Mouse (Mus musculus) MEL (cell line): ENCODE measurements around the gene Tor1aip2.
A peak's percentile ranks its signal among the peaks of the same experiment; 100 is the strongest.

Experiments
- BHLHE40 ChIP-seq: IDR thresholded peaks from 2 replicates; pipeline ENCODE4 v1.6.1; 2012; ENCODE audit warnings: low read depth, mild to moderate bottlenecking, inconsistent platforms, low read length, improper control_type of control experiment, borderline replicate concordance
- CTCF ChIP-seq, 3 experiments: IDR thresholded peaks in 2 of 3; conservative IDR thresholded peaks in 1 of 3; 2 replicates each; pipeline ENCODE4 v1.5.1; 2011 to 2012; ENCODE audit warnings: low read length in 3 of 3, low read depth in 2 of 3, mild to moderate bottlenecking in 2 of 3, improper control_type of control experiment in 1 of 3, inconsistent platforms in 1 of 3, mixed read lengths in 1 of 3, moderate library complexity in 1 of 3; ENCODE audit not compliant: control insufficient read depth in 1 of 3, insufficient read depth in 1 of 3, poor library complexity in 1 of 3, severe bottlenecking in 1 of 3
- ELF1 ChIP-seq: IDR thresholded peaks from 2 replicates; pipeline ENCODE4 v1.6.1; 2014; ENCODE audit warnings: low read depth, mild to moderate bottlenecking, inconsistent platforms, low read length, improper control_type of control experiment, moderate library complexity
- EP300 ChIP-seq, 2 experiments: IDR thresholded peaks; 2 replicates each; pipeline ENCODE4 v1.6.1; 2011; ENCODE audit warnings: improper control_type of control experiment in 2 of 2, low read length in 2 of 2, low read depth in 1 of 2, mild to moderate bottlenecking in 1 of 2
- KAT2A ChIP-seq: conservative IDR thresholded peaks from 2 replicates; pipeline ENCODE4 v1.6.1; 2012; ENCODE audit warnings: low read depth, low read length, improper control_type of control experiment, inconsistent platforms
- MAFK ChIP-seq: IDR thresholded peaks from 2 replicates; pipeline ENCODE4 v1.6.1; 2011; ENCODE audit warnings: low read depth, mild to moderate bottlenecking, low read length, improper control_type of control experiment, borderline replicate concordance
- MAX ChIP-seq: IDR thresholded peaks from 2 replicates; pipeline ENCODE4 v1.6.1; 2011; ENCODE audit warnings: low read length, improper control_type of control experiment
- MXI1 ChIP-seq: IDR thresholded peaks from 2 replicates; pipeline ENCODE4 v1.6.1; 2011; ENCODE audit warnings: mild to moderate bottlenecking, low read depth, low read length, improper control_type of control experiment
- POLR2A ChIP-seq, 2 experiments: IDR thresholded peaks; 2 replicates each; pipeline ENCODE4 v1.6.1; 2011 to 2012; ENCODE audit warnings: low read length in 2 of 2, mild to moderate bottlenecking in 2 of 2, control low read depth in 1 of 2, improper control_type of control experiment in 1 of 2, low read depth in 1 of 2, moderate library complexity in 1 of 2; ENCODE audit not compliant: control insufficient read depth in 1 of 2, insufficient read depth in 1 of 2, poor library complexity in 1 of 2
- POLR2AphosphoS2 ChIP-seq: IDR thresholded peaks from 2 replicates; pipeline ENCODE4 v1.6.1; 2011; ENCODE audit warnings: low read length, improper control_type of control experiment
- SMC3 ChIP-seq: IDR thresholded peaks from 2 replicates; pipeline ENCODE4 v1.6.1; 2011; ENCODE audit warnings: low read depth, low read length, improper control_type of control experiment
- TBP ChIP-seq: IDR thresholded peaks from 2 replicates; pipeline ENCODE4 v1.8.0; 2011; ENCODE audit warnings: low read depth, low read length, improper control_type of control experiment
- UBTF ChIP-seq: IDR thresholded peaks from 2 replicates; pipeline ENCODE4 v1.6.1; 2012; ENCODE audit warnings: low read depth, mild to moderate bottlenecking, inconsistent platforms, low read length, improper control_type of control experiment, moderate library complexity, borderline replicate concordance; ENCODE audit not compliant: insufficient read depth
- ZNF384 ChIP-seq: IDR thresholded peaks from 2 replicates; pipeline ENCODE4 v1.6.1; 2012; ENCODE audit warnings: low read depth, mild to moderate bottlenecking, inconsistent platforms, low read length, improper control_type of control experiment

DNA sequence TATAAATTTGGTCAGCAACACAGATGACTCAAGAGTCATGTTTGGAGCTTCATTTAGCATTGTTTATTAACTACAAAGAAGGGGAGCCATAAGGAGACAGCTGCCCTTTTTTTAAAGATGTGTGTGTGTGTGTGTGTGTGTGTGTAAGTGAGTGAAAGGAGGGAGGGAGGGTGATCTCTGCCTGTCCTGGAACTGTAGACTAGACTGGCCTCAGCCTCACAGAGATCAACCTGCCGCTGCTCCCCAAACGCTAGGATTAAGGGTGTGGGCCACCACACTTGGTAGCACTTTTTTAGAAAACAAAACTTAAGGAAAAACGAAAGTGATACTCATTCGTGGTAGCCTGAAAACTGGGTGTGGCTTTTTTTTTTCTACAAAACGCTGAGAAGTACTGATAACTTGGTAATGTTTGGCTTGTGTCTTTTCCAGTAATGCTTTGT lies 2.0 kb downstream of the Tor1aip2 start:
- TF ChIP-seq ZNF384 (peak; percentile 93), MAX (peak; percentile 24), POLR2A (IDR thresholded peaks at IDR 0.05; ENCODE audit: control insufficient read depth in 1 of 2, insufficient read depth in 1 of 2, low read depth in 1 of 2, low read length in 2 of 2, poor library complexity in 1 of 2) (no peak), EP300 (IDR thresholded peaks at IDR 0.05; ENCODE audit: low read depth in 1 of 2, low read length in 2 of 2) (no peak), KAT2A (no peak), CTCF (IDR thresholded peaks at IDR 0.05 in 2 of 3, conservative IDR thresholded peaks at IDR 0.05 in 1 of 3; ENCODE audit: control insufficient read depth in 1 of 3, insufficient read depth in 1 of 3, low read depth in 2 of 3, low read length in 3 of 3, poor library complexity in 1 of 3, severe bottlenecking in 1 of 3) (no peak), MAFK (no peak), POLR2AphosphoS2 (no peak), SMC3 (no peak), BHLHE40 (no peak), UBTF (no peak), TBP (no peak), MXI1 (peak; percentile 51; the same call in 1 of the 2 replicates), ELF1 (no peak)
